Mouse (Mus musculus): ENCODE measurements around the gene Htt.
"Not testable (repeated sequence)": the region's sequence is repeated elsewhere in the genome, so short reads cannot be mapped to it uniquely, and the experiment has no call there.

The Htt gene

GRCm38 (mm10) chr5:34761509-34761908 is at the start of gene Htt:
Gene Htt (plus strand): TSS chr5:34761740.
- DNase-seq (ENCODE audit: low read depth), result peak; percentile 94

GRCm38 (mm10) chr5:34714371-34714770 is 47.2 kb upstream of the Htt start:
- not testable (repeated sequence) for DNase-seq (ENCODE audit: low read depth)

DNA sequence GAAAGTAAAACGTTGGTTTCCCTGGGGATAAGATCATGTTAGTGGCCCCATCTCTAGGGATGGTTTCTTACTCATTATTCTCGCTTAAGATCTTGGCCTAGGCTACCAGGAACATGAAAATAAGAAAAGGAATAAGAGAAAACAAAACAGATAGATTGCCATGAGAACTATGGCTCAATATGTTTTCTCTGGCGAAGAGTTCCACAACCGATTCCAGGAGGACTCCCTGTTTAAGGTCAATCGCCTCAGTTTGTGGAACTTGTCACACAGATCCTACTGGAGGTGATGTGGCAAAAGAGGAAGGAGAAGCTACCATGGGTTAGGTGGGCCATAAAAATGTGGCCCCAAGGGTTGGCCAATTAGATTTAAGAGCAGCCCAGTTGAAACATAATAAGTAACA is 46.7 kb upstream of the Htt start:
- no peak for DNase-seq (ENCODE audit: low read depth)

DNA sequence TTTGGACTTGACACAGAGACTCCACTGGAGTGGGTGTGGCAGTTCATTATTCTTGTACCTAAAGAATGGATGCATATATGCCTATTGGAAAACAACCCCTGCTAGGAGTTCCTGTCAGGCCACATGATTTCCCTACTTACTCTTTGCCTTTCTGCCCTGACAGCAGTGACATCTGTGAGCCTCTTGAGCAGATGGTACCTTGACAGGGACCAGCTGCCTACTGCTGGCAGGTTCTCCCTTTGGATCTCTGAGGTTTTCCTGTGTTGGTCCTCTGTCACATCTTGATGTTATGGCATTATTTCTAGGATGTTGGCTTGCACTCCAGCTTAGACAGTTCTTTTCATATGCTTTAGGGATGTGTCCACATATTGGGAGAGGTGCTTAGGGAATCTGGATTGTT is 32.4 kb upstream of the Htt start:
- DNase-seq (ENCODE audit: low read depth), result no peak

DNA sequence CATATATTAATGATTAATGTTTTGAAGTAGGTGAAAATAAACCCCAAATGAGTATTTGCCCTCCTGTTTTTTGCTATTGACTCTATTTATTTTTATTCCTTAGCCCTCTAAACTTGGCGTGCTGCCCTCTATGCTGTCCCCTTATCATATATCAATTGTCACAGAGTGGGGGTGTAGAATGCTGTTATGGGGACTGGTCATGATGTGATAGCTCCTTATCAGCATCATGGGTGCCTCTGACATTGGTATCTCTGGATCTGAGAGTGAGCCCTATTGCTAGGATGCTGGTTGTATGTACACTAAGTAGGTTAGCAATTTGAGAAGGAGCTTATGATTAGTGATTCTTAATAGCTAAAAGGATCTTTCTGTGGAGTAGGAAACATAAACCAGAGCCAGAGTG is 31.3 kb upstream of the Htt start:
- DNase-seq (ENCODE audit: low read depth), result no peak

- DNase-seq (ENCODE audit: low read depth), result no peak
These were observed 10.1 kb upstream of the Htt start for GRCm38 (mm10) chr5:34751477-34751876.

DNA sequence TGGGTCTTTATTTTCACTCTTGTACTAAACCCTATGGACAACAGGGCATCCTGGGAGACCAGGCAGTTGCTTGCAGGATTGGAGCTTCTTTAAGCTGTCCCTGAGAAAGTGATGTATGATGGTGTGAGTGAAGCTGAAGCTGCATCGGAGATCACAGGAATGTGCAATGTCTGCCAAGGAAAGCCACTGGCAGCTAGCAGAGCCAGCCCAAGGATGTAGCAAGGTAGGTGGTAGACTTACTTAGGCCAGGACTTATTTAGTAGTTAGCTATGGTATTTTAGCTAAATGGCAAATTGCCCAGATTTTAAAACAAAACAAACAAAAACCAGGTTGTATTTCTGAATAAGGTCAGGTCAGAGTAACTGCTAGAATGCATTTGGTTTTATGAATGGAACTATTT is 2.8 kb upstream of the Htt start:
- no peak for DNase-seq (ENCODE audit: low read depth)

- no peak for DNase-seq (ENCODE audit: low read depth)
These were observed 561 bp upstream of the Htt start for GRCm38 (mm10) chr5:34760850-34761508.

DNA sequence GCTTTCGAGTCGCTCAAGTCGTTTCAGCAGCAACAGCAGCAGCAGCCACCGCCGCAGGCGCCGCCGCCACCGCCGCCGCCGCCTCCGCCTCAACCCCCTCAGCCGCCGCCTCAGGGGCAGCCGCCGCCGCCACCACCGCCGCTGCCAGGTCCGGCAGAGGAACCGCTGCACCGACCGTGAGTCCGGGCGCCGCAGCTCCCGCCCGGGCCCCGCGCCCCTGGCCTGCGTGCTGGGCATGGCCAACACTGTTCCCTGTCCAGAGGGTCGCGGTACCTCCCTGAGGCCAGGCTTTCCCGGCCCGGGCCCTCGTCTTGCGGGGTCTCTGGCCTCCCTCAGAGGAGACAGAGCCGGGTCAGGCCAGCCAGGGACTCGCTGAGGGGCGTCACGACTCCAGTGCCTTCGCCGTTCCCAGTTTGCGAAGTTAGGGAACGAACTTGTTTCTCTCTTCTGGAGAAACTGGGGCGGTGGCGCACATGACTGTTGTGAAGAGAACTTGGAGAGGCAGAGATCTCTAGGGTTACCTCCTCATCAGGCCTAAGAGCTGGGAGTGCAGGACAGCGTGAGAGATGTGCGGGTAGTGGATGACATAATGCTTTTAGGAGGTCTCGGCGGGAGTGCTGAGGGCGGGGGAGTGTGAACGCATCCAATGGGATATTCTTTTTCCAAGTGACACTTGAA is 533 bp downstream of the Htt start:
- DNase-seq (ENCODE audit: low read depth), result no peak

DNA sequence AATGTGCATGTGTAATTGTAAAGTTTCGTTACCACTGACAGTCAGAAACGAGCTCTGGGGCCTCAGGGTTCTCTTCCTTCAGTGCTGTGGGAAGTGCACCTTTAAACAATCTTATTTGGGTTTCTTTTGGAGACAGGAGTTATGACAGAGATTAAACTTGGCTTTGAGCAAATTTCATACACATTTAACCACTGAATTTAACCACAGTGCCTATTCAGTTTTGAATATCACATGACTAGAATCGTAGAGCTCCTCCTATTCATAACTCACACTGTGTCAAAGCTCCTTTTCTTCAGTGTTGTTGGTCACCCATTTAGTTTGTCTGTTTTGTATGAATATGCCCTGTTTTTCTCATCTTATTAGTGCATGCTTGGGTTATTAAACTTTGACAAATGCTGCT is 10.3 kb downstream of the Htt start:
- DNase-seq (ENCODE audit: low read depth), result peak; percentile 36

DNA sequence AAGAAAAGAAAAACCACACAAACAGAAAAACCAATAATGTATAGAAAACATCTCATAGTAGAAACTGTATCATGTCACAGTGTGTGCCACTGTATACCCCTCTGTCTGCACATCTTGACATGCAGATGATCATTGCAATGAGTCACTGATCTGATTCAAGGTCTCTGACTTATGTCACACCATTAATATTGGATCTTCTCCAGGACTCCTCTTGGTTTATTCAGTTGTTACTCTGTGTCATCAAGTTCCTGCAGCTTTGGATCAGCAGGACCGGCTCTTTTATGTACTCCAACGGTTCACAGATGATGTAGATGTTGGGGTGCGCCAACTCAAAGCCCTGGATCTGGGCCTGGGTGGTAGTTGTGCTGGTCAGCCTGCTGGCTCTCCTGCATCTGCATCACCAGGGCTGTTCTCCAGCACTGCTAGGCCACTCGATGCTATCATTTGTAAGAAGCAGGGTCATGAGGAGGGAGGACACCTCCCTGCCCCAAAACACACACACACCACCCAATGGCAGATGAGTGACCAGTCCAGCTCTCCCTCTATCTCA is 11.2 kb downstream of the Htt start:
- no peak for DNase-seq (ENCODE audit: low read depth)

GRCm38 (mm10) chr5:34773392-34773791 is 11.9 kb downstream of the Htt start:
- no peak for DNase-seq (ENCODE audit: low read depth)

GRCm38 (mm10) chr5:34785027-34785426 is 23.5 kb downstream of the Htt start:
- DNase-seq (ENCODE audit: low read depth), result no peak

GRCm38 (mm10) chr5:34791141-34791540 is 29.6 kb downstream of the Htt start:
- DNase-seq (ENCODE audit: low read depth), result no peak

DNA sequence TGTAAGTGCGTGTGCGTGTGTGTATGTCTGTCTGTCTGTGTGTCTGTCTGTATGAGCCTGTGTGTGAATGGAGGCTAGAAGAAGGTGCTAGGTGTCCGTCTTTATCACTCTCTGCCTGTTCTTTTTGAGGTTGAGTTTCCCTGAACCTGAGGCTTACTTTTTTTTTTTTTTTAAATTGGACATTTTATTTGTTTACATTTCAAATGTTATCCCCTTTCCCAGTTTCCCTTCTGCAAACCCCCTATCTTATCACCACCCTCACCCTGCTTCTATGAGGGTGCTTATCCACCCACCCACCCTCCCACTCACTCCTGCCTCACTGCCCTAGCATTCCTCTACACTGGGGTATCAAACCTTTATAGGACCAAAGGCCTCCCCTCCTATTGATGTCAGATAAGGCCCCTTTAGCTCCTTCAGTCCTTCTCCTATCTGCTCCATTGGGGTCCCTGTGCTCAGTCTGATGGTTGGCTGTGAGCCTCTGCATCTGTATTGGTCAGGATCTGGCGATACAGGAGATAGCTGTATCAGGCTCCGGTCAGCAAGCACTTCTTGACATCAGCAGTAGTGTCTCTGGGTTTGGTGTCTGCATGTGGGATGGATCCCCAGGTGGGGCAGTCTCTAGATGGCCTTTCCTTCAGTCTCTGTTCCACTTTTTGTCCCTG is 38.9 kb downstream of the Htt start:
- DNase-seq (ENCODE audit: low read depth), result no peak

DNA sequence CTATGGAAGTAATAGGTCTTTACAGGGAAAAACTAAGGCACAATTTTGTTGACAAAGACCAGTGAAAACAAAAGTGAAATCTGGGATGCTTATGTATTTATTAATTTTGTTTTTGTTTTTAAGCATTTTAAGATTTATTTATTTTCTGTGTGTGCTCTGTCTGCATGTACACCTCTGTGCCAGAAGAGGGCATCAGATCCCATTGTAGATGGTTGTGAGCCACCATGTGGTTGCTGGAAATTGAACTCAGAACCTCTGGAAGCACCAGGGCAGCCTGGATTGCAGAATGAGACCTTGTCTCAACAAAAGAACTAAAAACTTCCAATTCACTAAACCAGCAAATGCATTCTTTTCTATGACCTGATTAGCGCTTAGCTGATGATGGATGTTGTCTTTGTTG is 44.5 kb downstream of the Htt start:
- DNase-seq (ENCODE audit: low read depth), result no peak

GRCm38 (mm10) chr5:34822431-34823149 is 61.0 kb downstream of the Htt start:
- peak; percentile 63 for DNase-seq (ENCODE audit: low read depth)

DNA sequence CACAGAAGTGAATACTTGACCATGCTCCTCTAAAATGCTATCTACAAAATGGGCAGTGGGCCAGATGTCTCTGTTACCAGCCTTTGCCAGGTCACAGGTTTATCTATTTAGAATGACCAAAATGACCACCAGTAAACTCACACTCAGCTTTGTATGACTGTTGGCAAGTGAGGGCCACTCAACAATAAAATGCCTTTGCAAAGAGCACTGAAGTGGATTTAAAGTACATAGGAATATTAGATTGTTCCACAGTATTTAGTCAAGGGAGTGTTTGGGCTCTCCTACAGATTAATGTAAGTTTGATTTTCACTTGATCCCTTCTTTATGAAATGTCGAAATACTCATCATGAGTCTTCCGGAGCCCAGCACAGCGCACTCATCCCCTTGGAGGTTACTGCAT is 92.5 kb downstream of the Htt start:
- no peak for DNase-seq (ENCODE audit: low read depth)

DNA sequence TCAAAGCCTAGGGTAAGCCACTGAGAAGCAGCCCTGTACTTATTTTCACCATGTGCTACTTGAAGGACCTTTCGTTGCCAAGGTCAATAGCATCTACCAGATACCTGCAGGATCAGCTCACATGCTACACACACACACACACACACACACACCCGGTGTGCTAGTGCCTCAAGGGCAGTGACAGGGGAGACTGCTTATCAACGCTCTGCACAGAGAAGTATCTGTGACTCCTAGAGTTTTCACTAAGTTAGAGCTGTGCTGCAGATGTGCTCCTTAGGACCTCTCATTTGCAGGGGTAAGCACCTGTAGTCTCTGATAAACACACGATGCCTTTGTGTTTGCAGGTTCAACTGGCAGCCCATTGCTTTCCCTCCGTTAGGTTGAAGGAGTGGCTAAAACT is 103.8 kb downstream of the Htt start:
- no peak for DNase-seq (ENCODE audit: low read depth)

- DNase-seq (ENCODE audit: low read depth), result not testable (repeated sequence)
These were observed 118.8 kb downstream of the Htt start for GRCm38 (mm10) chr5:34880307-34880706.

- no peak for DNase-seq (ENCODE audit: low read depth)
These were observed 119.5 kb downstream of the Htt start for GRCm38 (mm10) chr5:34881023-34881422.

DNA sequence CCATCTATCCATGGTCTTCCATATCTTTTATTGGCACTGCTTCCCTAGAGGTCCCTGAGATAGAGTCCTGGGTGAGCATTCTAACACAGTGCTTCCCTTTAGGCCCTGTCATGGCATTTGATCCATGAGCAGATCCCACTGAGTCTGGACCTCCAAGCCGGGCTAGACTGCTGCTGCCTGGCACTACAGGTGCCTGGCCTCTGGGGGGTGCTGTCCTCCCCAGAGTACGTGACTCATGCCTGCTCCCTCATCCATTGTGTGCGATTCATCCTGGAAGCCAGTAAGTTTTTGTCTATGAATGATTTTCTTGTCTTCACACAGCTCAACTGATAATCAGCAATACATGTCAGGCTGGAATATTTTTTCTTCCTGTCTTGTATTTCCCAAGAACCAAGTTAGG is 123.7 kb downstream of the Htt start:
- DNase-seq (ENCODE audit: low read depth), result no peak

Measured in naive thymus-derived CD4-positive, alpha-beta T cell, adult 2 months (primary cell).